Mouse (Mus musculus): ENCODE measurements at regions not wholly inside any gene's neighbourhood (a gene's known extent, or its start where the extent isn't known, plus 50 kb on each side); places are given as distances from the start of the nearest gene placed in this dataset.

- WGBS, result 87% methylated on average over 4 of the region's 4 CpGs
Observed at GRCm38 (mm10) chr1:165018236-165018635, 82.9 kb upstream of the Xcl1 start.

GRCm38 (mm10) chr1:165017793-165018192 is 82.5 kb upstream of the Xcl1 start:
- Histone ChIP-seq H3K36me3 (ENCODE audit: control insufficient read depth, insufficient read depth, low read length) (no peaks in the 10 kb centered on the region), H3K4me3 (ENCODE audit: low read depth, low read length) (no peak overlapping the region), H3K27me3 (ENCODE audit: control insufficient read depth, insufficient read depth, low read length) (no peaks in the 10 kb centered on the region), H3K27ac (ENCODE audit: insufficient read depth, low read depth, low read length) (no peak overlapping the region), H3K4me1 (ENCODE audit: control insufficient read depth, insufficient read depth, insufficient read length, low read length) (no peaks in the 10 kb centered on the region)
- TF ChIP-seq CTCF (IDR thresholded peaks at IDR 0.05; ENCODE audit: extremely low read depth, insufficient read length, insufficient replicate concordance, low read depth, low read length) (no peak), POLR2A (IDR thresholded peaks at IDR 0.05; ENCODE audit: low read depth, low read length) (no peak)
- WGBS, result 91% methylated on average over 6 of the region's 6 CpGs

More at GRCm38 (mm10) chr1:165018236-165018635, 82.9 kb upstream of the Xcl1 start:
- Histone ChIP-seq H3K27ac (ENCODE audit: insufficient read depth, low read depth, low read length) (no peak overlapping the region), H3K4me3 (ENCODE audit: low read depth, low read length) (no peak overlapping the region), H3K27me3 (ENCODE audit: control insufficient read depth, insufficient read depth, low read length) (no peaks in the 10 kb centered on the region), H3K4me1 (ENCODE audit: control insufficient read depth, insufficient read depth, insufficient read length, low read length) (no peaks in the 10 kb centered on the region), H3K36me3 (ENCODE audit: control insufficient read depth, insufficient read depth, low read length) (no peaks in the 10 kb centered on the region)
- TF ChIP-seq POLR2A (IDR thresholded peaks at IDR 0.05; ENCODE audit: low read depth, low read length), result no peak

GRCm38 (mm10) chr1:165014328-165014727 is 79.0 kb upstream of the Xcl1 start:
- no peak overlapping the region for H3K27ac ChIP-seq (ENCODE audit: insufficient read depth, low read depth, low read length)
- H3K36me3 ChIP-seq (ENCODE audit: control insufficient read depth, insufficient read depth, low read length), result no peaks in the 10 kb centered on the region
- 27% methylated on average over 1 of the region's 1 CpGs for WGBS
- TF ChIP-seq CTCF (IDR thresholded peaks at IDR 0.05; ENCODE audit: extremely low read depth, insufficient read length, insufficient replicate concordance, low read depth, low read length), result no peak
- no peak for TF ChIP-seq POLR2A (IDR thresholded peaks at IDR 0.05; ENCODE audit: low read depth, low read length)
- H3K27me3 ChIP-seq (ENCODE audit: control insufficient read depth, insufficient read depth, low read length), result no peaks in the 10 kb centered on the region
- H3K4me3 ChIP-seq (ENCODE audit: low read depth, low read length), result no peak overlapping the region
- 0 out of 2 replicates have a peak, but pooled peaks cover 2% of the 10 kb centered on the region for H3K4me1 ChIP-seq (ENCODE audit: control insufficient read depth, insufficient read depth, insufficient read length, low read length)

- no peaks in the 10 kb centered on the region for H3K27me3 ChIP-seq (ENCODE audit: control insufficient read depth, insufficient read depth, low read length)
- 71% methylated on average over 2 of the region's 2 CpGs for WGBS
- H3K4me3 ChIP-seq (ENCODE audit: low read depth, low read length), result no peak overlapping the region
- H3K27ac ChIP-seq (ENCODE audit: insufficient read depth, low read depth, low read length), result no peak overlapping the region
- H3K36me3 ChIP-seq (ENCODE audit: control insufficient read depth, insufficient read depth, low read length), result no peaks in the 10 kb centered on the region
- H3K4me1 ChIP-seq (ENCODE audit: control insufficient read depth, insufficient read depth, insufficient read length, low read length), result 0 out of 2 replicates have a peak, but pooled peaks cover 2% of the 10 kb centered on the region
- TF ChIP-seq CTCF (IDR thresholded peaks at IDR 0.05; ENCODE audit: extremely low read depth, insufficient read length, insufficient replicate concordance, low read depth, low read length), result no peak
- TF ChIP-seq POLR2A (IDR thresholded peaks at IDR 0.05; ENCODE audit: low read depth, low read length), result no peak
Observed at GRCm38 (mm10) chr1:165013428-165013827, 78.1 kb upstream of the Xcl1 start.

GRCm38 (mm10) chr1:165012376-165012775 is 77.0 kb upstream of the Xcl1 start:
- 0 out of 2 replicates have a peak, but pooled peaks cover 2% of the 10 kb centered on the region for H3K4me1 ChIP-seq (ENCODE audit: control insufficient read depth, insufficient read depth, insufficient read length, low read length)
- no peak overlapping the region for H3K27ac ChIP-seq (ENCODE audit: insufficient read depth, low read depth, low read length)
- H3K4me3 ChIP-seq (ENCODE audit: low read depth, low read length), result no peak overlapping the region
- H3K27me3 ChIP-seq (ENCODE audit: control insufficient read depth, insufficient read depth, low read length), result no peaks in the 10 kb centered on the region
- H3K36me3 ChIP-seq (ENCODE audit: control insufficient read depth, insufficient read depth, low read length), result no peaks in the 10 kb centered on the region
- TF ChIP-seq POLR2A (IDR thresholded peaks at IDR 0.05; ENCODE audit: low read depth, low read length), result no peak
- no peak for TF ChIP-seq CTCF (IDR thresholded peaks at IDR 0.05; ENCODE audit: extremely low read depth, insufficient read length, insufficient replicate concordance, low read depth, low read length)
- 24% methylated on average over 3 of the region's 3 CpGs for WGBS

- no peaks in the 10 kb centered on the region for H3K36me3 ChIP-seq (ENCODE audit: control insufficient read depth, insufficient read depth, low read length)
- no peaks in the 10 kb centered on the region for H3K4me1 ChIP-seq (ENCODE audit: control insufficient read depth, insufficient read depth, insufficient read length, low read length)
- 76% methylated on average over 10 of the region's 10 CpGs for WGBS
- H3K27me3 ChIP-seq (ENCODE audit: control insufficient read depth, insufficient read depth, low read length), result no peaks in the 10 kb centered on the region
- TF ChIP-seq POLR2A (IDR thresholded peaks at IDR 0.05; ENCODE audit: low read depth, low read length), result no peak
- TF ChIP-seq CTCF (IDR thresholded peaks at IDR 0.05; ENCODE audit: extremely low read depth, insufficient read length, insufficient replicate concordance, low read depth, low read length), result peak; percentile 24; the same call in 1 of the 2 replicates
- no peak overlapping the region for H3K4me3 ChIP-seq (ENCODE audit: low read depth, low read length)
- no peak overlapping the region for H3K27ac ChIP-seq (ENCODE audit: insufficient read depth, low read depth, low read length)
Observed at GRCm38 (mm10) chr1:164999515-164999914, 64.2 kb upstream of the Xcl1 start.

GRCm38 (mm10) chr1:164998621-164999020 is 63.3 kb upstream of the Xcl1 start:
- TF ChIP-seq POLR2A (IDR thresholded peaks at IDR 0.05; ENCODE audit: low read depth, low read length) (no peak), CTCF (IDR thresholded peaks at IDR 0.05; ENCODE audit: extremely low read depth, insufficient read length, insufficient replicate concordance, low read depth, low read length) (no peak)
- Histone ChIP-seq H3K36me3 (ENCODE audit: control insufficient read depth, insufficient read depth, low read length) (no peaks in the 10 kb centered on the region), H3K27me3 (ENCODE audit: control insufficient read depth, insufficient read depth, low read length) (no peaks in the 10 kb centered on the region), H3K4me3 (ENCODE audit: low read depth, low read length) (no peak overlapping the region), H3K27ac (ENCODE audit: insufficient read depth, low read depth, low read length) (no peak overlapping the region), H3K4me1 (ENCODE audit: control insufficient read depth, insufficient read depth, insufficient read length, low read length) (peaks cover 7% of the 10 kb centered on the region; the same call in 1 of the 2 replicates)
- WGBS, result 81% methylated on average over 3 of the region's 3 CpGs
